Mouse (Mus musculus): Measurements from ENCODE around the gene Dgkq. TPM values are rescaled to one million over a fixed set of nuclear protein-coding genes. Genes with fewer than 3 reads are reported as not detected.
A peak's percentile ranks its signal among the peaks of the same experiment; 100 is the strongest.

The Dgkq gene
- total and polyA plus RNA-seq, 3 experiments = 4.5 to 12.3 (median 7.9) TPM

DNA sequence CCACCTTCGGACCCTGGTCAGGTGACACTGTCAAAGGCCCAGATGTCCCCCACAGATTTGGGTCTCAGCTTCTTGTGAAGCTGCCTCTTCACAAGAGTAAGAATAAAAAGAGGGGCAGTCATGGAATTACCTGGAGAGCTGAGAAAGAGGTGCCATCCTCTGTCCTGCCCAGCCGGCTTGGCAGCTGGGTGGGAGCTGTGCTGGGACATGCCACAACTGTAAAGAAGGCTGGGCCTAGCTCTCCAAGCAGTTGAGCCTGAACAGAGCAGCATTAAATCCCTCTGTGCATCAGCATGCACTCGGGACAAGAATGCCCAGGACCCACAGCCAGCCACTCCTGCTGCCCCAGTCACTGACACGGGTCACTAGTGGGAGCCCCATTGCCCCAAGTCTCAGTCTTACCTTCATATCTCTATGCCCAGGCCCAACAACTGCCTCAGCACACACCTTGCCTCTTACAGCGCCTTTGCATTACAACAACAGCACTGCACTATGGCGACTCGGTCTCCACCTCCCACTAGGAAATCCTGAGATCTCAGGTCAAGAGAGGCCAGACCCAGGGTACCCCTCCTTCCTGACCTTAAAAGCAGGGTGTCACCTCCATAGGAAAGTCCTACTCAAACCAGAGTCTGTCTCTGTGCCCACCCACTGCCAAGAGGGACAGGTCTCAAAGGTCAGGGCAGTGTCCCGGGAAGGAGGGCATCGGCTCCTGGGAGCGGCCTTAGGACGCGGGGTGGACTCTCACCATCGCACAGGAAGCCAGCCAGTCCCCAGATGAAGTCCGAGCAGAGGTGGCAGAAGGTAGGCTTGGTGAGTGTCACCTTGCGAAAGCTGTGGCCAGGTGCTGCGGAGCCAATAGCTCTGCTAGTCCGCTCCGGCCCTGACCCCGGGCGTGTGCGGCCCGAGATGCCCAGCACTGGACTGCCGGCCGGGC is 9.5 kb downstream of the Dgkq start, which contains the start of gene Idua:
Gene Idua, plus strand, starts transcription at position 634 of the 934 bp plus-strand sequence.
- H3K4me3 ChIP-seq (ENCODE audit: low read depth, low read length) = peak within 1 kb of the TSS; percentile 96
- no peak for DNase-seq (ENCODE audit: low spot score)
- peaks cover 45% of the 10 kb centered on the region for H3K36me3 ChIP-seq (replicated peaks)
- no peaks in the 10 kb centered on the region for H3K27me3 ChIP-seq (ENCODE audit: insufficient read depth, low read length)
- ATAC-seq (ENCODE audit: extremely low read depth, insufficient number of reproducible peaks, low FRiP score, poor library complexity, severe bottlenecking) = peak; percentile 31; the same call in 1 of the 2 replicates
- no peak for TF ChIP-seq CTCF (IDR thresholded peaks at IDR 0.05; ENCODE audit: low read depth, low read length)
- TF ChIP-seq GATA2 (IDR thresholded peaks at IDR 0.05; ENCODE audit: borderline replicate concordance, low read depth, low read length) = no peak
- TF ChIP-seq GATA1 (IDR thresholded peaks at IDR 0.05; ENCODE audit: borderline replicate concordance, low read length) = no peak
- no peak for TF ChIP-seq TAL1 (conservative IDR thresholded peaks at IDR 0.05; ENCODE audit: low read depth, low read length)
- no peak for TF ChIP-seq POLR2AphosphoS5 (IDR thresholded peaks at IDR 0.05; ENCODE audit: insufficient replicate concordance, low read depth, low read length)
- peaks cover 51% of the 10 kb centered on the region for H3K4me1 ChIP-seq (ENCODE audit: insufficient read depth, low read depth, low read length)
- no peaks in the 10 kb centered on the region for H3K9me3 ChIP-seq (replicated peaks)

DNA sequence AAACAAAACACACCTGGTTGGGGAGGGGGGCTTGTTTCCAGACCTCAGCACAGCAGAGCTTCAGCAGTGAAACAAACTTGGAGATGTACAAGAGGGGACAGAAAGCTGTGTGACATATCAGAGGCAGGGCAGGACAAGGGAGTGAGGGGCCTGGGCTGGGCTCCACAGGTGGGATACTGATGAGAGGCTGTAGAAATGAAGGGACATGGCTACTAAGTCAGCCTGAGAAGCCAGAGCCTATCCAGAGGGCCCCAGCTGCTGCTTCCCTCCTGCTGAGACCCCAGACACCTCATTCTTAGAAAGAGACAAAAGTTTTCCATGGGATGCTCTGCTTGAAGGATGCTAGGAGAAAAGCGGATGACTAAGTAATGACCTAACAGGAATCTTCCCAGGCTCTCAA is 10.9 kb downstream of the Dgkq start:
- H3K9me3 ChIP-seq (replicated peaks) = no peaks in the 10 kb centered on the region
- peaks cover 51% of the 10 kb centered on the region for H3K4me1 ChIP-seq (ENCODE audit: insufficient read depth, low read depth, low read length)
- ATAC-seq (ENCODE audit: extremely low read depth, insufficient number of reproducible peaks, low FRiP score, poor library complexity, severe bottlenecking) = no peak
- no peaks in the 10 kb centered on the region for H3K27me3 ChIP-seq (ENCODE audit: insufficient read depth, low read length)
- TF ChIP-seq POLR2AphosphoS5 (IDR thresholded peaks at IDR 0.05; ENCODE audit: insufficient replicate concordance, low read depth, low read length) = no peak
- TF ChIP-seq CTCF (IDR thresholded peaks at IDR 0.05; ENCODE audit: low read depth, low read length) = no peak
- no peak for TF ChIP-seq TAL1 (conservative IDR thresholded peaks at IDR 0.05; ENCODE audit: low read depth, low read length)
- no peak for TF ChIP-seq GATA2 (IDR thresholded peaks at IDR 0.05; ENCODE audit: borderline replicate concordance, low read depth, low read length)
- DNase-seq (ENCODE audit: low spot score) = no peak
- H3K4me3 ChIP-seq (ENCODE audit: low read depth, low read length) = no peak overlapping the region
- peaks cover 59% of the 10 kb centered on the region for H3K36me3 ChIP-seq (replicated peaks)

DNA sequence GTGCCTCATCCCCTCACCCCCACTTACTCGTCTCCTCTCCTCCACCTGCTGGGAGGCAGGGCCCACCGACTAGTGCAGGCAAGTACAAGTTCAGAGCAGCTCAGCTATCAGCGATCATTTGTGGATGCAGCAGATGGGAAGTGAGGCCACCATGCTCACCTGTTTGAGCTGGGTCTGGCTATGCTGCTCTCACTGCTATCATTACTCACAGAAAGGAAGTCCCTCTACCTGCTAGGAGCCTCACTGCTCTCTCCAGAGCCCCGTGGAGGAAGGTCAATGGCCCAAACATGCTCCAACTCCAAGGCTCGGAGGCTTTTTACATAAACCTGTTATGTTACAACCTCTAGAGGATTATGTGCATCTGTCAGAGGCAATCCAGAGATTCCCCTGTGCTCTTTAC is 12.1 kb downstream of the Dgkq start:
- Histone ChIP-seq H3K4me1 (ENCODE audit: insufficient read depth, low read depth, low read length) (peaks cover 51% of the 10 kb centered on the region), H3K9me3 (replicated peaks) (no peaks in the 10 kb centered on the region), H3K36me3 (replicated peaks) (peaks cover 71% of the 10 kb centered on the region), H3K4me3 (ENCODE audit: low read depth, low read length) (no peak overlapping the region), H3K27me3 (ENCODE audit: insufficient read depth, low read length) (no peaks in the 10 kb centered on the region)
- ATAC-seq (ENCODE audit: extremely low read depth, insufficient number of reproducible peaks, low FRiP score, poor library complexity, severe bottlenecking) = no peak
- no peak for DNase-seq (ENCODE audit: low spot score)
- TF ChIP-seq GATA1 (IDR thresholded peaks at IDR 0.05; ENCODE audit: borderline replicate concordance, low read length) = no peak
- no peak for TF ChIP-seq TAL1 (conservative IDR thresholded peaks at IDR 0.05; ENCODE audit: low read depth, low read length)
- no peak for TF ChIP-seq CTCF (IDR thresholded peaks at IDR 0.05; ENCODE audit: low read depth, low read length)
- TF ChIP-seq POLR2AphosphoS5 (IDR thresholded peaks at IDR 0.05; ENCODE audit: insufficient replicate concordance, low read depth, low read length) = no peak
- no peak for TF ChIP-seq GATA2 (IDR thresholded peaks at IDR 0.05; ENCODE audit: borderline replicate concordance, low read depth, low read length)

DNA sequence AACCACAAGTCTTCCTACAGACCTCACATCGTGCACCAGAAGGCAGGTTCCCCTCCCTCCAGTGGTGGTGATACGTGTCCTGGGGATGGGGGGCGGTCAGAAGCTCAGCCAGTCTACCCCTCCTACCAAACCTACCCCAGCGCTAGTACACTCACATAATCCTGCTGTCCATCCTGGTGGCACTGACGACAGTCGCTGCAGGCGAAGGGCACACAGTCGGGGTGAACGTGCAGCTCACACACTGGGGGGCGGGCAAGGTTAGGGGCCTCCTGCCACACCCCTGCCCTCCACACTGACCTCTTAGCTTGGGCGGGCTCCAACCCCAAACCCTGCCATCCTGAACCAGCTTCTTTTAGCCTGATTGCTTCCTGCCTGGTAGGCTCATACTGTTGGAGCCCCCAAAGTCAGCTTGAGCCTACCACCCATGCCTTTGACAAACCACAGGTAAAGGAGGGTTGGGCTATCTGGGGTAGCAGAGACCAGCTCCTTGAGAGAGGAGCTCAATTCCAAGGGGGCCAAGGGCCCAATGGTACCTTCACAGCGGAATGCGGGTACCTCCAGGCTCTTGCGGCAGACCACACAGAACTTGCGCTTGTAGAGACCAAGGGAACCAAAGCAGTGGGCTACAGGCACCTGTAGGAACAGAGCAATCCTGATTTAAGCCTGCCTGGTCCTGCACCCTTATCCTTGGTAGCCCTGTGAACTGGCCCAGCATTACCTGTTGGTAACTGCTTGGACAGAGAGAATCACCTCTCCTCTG is 13.4 kb downstream of the Dgkq start:
- no peaks in the 10 kb centered on the region for H3K27me3 ChIP-seq (ENCODE audit: insufficient read depth, low read length)
- H3K4me1 ChIP-seq (ENCODE audit: insufficient read depth, low read depth, low read length) = peaks cover 54% of the 10 kb centered on the region
- H3K4me3 ChIP-seq (ENCODE audit: low read depth, low read length) = no peak overlapping the region
- no peak for TF ChIP-seq GATA2 (IDR thresholded peaks at IDR 0.05; ENCODE audit: borderline replicate concordance, low read depth, low read length)
- no peak for TF ChIP-seq GATA1 (IDR thresholded peaks at IDR 0.05; ENCODE audit: borderline replicate concordance, low read length)
- TF ChIP-seq TAL1 (conservative IDR thresholded peaks at IDR 0.05; ENCODE audit: low read depth, low read length) = no peak
- no peak for TF ChIP-seq CTCF (IDR thresholded peaks at IDR 0.05; ENCODE audit: low read depth, low read length)
- no peak for ATAC-seq (ENCODE audit: extremely low read depth, insufficient number of reproducible peaks, low FRiP score, poor library complexity, severe bottlenecking)
- no peak for DNase-seq (ENCODE audit: low spot score)
- peaks cover 84% of the 10 kb centered on the region for H3K36me3 ChIP-seq (replicated peaks)
- H3K9me3 ChIP-seq (replicated peaks) = no peaks in the 10 kb centered on the region

DNA sequence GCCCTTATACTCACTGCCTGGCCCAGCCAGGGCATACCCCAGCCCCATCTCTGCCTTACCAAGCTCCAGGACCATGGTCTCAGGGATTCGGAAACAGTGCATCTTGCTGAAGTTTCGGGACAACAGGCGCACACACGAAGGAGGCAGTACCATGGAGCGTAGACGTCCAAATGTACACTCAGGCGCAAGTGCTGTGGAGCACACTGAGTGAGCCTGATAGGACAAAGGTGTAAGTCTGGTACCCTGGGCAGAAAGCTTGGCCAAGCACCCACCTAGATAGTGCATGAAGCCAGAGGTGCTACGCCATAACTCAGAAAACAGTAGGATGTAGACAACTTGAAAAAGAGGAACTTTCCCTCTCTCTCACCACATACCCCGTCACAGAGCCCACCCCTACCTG is 14.1 kb downstream of the Dgkq start:
- no peak for ATAC-seq (ENCODE audit: extremely low read depth, insufficient number of reproducible peaks, low FRiP score, poor library complexity, severe bottlenecking)

More for the DNA sequence above, 14.1 kb downstream of the Dgkq start:
- TF ChIP-seq TAL1 (conservative IDR thresholded peaks at IDR 0.05; ENCODE audit: low read depth, low read length) = no peak
- no peak for TF ChIP-seq GATA2 (IDR thresholded peaks at IDR 0.05; ENCODE audit: borderline replicate concordance, low read depth, low read length)
- TF ChIP-seq GATA1 (IDR thresholded peaks at IDR 0.05; ENCODE audit: borderline replicate concordance, low read length) = no peak
- TF ChIP-seq CTCF (IDR thresholded peaks at IDR 0.05; ENCODE audit: low read depth, low read length) = no peak
- TF ChIP-seq POLR2AphosphoS5 (IDR thresholded peaks at IDR 0.05; ENCODE audit: insufficient replicate concordance, low read depth, low read length) = no peak
- peaks cover 91% of the 10 kb centered on the region for H3K36me3 ChIP-seq (replicated peaks)
- no peaks in the 10 kb centered on the region for H3K27me3 ChIP-seq (ENCODE audit: insufficient read depth, low read length)
- peaks cover 49% of the 10 kb centered on the region for H3K4me1 ChIP-seq (ENCODE audit: insufficient read depth, low read depth, low read length)
- H3K9me3 ChIP-seq (replicated peaks) = no peaks in the 10 kb centered on the region
- no peak for DNase-seq (ENCODE audit: low spot score)
- H3K4me3 ChIP-seq (ENCODE audit: low read depth, low read length) = no peak overlapping the region
